Mouse (Mus musculus) kidney, adult 8-10 months (tissue): Measurements from ENCODE around the gene Thap3.

Experiments
- DNase-seq, 2 experiments: peaks; one replicate each; pipeline ENCODE4 v3.0.0; 2022

Thap3 gene

GRCm38 (mm10) chr4:151980699-151981098 lies 8.1 kb downstream of the Thap3 start:
- no peak for DNase-seq

- DNase-seq, result peak; percentile 57 to 86
Measured at GRCm38 (mm10) chr4:151977748-151978147, 11.0 kb downstream of the Thap3 start.

GRCm38 (mm10) chr4:151975441-151975840 lies 13.4 kb downstream of the Thap3 start:
- peak in 1 of 2 experiments; percentile 49 for DNase-seq

DNA sequence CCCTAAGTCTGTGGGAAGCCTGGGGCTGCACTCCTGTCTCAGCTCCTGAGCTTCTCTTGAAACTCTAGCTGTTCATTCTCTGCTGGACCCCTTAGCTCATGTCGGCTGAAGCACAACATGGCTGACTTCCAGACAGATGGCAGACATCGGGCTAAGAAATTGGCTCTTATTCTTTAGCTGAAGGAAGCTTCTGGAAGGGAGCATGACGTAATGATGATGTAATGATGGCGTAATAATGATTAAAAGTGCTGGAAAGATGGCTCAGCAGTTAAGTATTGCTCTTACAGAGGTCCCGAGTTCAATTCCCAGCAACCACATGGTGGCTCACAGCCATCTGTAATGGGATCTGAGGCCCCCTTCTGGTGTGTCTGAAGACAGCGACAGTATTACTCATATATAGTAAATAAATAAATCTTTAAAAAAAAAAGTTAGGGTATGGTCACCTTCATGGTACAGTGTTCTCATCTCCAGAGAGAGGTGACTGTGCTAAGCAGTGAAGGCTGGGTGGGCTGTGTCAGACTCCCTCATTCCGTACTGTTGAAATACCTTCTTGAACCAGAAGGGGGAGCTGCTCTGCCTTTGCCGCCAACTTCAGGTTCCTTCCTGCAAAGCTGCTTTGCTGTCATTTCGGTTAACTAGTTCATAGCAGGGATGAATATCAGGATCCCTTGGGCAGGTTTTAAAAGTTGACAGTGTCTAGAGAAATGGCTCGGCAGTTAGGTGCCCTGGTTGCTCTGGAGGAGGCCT lies 16.4 kb downstream of the Thap3 start:
- DNase-seq, result no peak

DNA sequence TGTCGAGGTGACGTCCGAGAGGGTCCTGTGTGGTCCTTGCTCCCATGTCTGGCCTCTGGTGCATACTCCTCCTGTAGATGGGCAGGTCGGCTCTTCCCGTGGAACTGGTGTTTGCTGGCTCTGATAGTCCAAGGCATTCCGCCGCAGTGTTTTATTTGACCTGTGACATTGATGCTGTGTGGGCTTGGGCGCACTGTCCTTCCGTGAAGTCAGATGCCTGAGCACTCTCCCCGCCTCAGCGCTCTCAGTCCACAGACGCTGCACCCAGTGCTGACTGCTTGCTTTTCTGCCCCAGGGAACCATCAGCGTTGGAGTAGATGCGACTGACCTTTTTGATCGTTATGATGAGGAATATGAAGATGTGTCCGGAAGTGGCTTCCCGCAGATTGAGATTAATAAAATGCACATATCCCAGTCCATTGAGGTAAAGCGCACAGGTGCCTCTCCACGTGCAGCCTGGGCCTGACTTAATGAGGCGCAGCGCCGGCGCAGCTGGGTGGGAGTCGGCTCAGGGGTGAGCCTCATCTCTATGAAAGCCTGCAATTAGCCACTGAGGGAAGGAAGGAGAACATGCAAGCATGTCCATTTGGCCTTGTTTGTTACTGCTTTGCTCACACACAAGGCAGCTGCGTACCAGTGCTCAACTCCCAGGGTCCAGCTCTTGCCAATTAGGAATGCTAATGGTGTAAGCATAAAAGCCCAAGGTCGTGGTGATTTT lies 20.4 kb downstream of the Thap3 start:
- DNase-seq, result no peak

GRCm38 (mm10) chr4:151962817-151963216 lies 26.0 kb downstream of the Thap3 start:
- no peak for DNase-seq

GRCm38 (mm10) chr4:151960513-151960854 lies 28.3 kb downstream of the Thap3 start:
- no peak for DNase-seq

DNA sequence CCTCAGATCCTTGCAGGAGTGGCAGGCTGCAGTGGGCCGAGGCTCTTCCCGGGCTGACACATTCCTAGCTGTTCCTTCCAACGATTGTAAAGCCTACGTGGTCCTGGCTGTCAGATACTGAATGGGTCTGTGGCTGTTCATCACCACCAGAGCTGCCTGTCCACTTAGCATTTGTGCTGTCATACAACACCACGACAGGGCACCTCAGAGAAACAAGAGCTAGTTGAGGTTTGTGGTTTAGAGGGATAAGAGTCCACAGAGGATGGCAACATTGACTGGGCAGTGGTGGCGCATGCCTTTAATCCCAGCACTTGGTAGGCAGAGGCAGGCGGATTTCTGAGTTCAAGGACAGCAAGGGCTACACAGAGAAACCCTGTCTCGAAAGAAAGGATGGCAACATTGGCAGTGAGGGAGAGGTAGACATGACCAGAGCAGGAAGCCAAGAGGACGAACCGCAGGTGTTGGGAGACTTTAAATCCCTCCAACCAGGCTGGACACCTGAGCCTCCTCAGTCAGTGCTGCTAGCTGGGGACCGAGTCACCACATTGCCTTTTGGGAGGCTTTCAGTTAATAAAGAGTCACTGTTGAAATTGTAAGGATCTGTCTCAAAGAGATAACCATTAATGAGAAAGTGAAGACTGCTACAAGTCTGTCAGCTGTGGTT lies 28.8 kb downstream of the Thap3 start:
- no peak for DNase-seq

DNA sequence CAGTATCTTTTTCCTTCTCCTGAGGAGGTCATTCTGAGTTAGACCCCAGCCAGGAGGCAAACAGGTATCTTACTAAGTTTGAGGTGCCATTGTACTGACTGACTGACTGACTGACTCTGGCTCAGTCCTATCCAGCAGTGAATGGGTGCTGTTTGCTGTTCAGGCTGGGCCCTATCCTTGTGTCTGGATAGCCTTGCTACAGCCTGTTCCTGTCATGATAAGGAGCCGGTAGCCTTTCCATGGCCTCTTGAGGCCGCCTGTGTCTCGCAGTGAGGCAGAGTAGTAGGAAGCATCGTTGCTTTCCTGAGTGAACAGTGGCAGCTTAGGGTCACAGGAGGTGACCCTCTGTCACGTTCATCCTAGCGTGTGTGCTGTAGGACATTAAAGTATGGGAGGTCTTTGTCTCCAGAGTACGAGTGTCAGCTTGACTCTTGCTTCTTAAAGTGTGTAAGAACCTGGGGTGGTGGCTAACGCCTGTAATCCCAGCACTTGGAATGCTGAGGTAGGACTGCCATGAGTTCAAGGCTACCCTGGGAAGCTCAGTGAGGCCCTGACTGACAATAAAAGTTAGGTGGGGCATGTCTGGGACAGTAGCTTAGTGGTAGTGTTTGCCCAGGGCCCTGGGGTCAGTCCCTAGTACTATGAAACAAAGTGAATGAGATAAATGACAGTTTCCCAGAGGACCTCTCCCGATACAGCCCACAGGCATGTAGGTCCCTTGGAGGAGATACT lies 31.0 kb downstream of the Thap3 start:
- DNase-seq, result no peak

- no peak for DNase-seq
Measured at GRCm38 (mm10) chr4:151955791-151956190, 33.0 kb downstream of the Thap3 start.

GRCm38 (mm10) chr4:151953209-151953608 lies 35.6 kb downstream of the Thap3 start:
- DNase-seq, result no peak

GRCm38 (mm10) chr4:151948497-151949471 lies 40.0 kb downstream of the Thap3 start:
- no peak for DNase-seq

DNA sequence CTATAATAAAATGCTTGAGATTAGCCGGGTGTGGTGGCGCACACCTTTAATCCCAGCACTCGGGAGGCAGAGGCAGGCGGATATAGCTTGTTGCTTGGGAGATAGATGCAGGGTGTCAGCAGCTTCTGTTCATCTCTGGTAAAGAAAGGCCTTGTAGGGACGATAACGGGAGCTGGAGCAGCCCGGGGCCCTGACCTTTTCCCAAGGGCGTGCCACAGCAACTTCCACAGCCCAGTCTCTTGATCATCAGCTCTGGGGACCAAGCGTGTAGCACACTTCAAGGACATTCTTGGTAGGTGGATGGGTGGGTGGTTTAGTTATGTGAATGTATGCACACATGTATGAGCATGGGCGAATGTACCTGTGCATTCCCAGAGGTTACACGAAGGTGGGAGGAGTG lies 42.6 kb downstream of the Thap3 start:
- DNase-seq, result no peak

DNA sequence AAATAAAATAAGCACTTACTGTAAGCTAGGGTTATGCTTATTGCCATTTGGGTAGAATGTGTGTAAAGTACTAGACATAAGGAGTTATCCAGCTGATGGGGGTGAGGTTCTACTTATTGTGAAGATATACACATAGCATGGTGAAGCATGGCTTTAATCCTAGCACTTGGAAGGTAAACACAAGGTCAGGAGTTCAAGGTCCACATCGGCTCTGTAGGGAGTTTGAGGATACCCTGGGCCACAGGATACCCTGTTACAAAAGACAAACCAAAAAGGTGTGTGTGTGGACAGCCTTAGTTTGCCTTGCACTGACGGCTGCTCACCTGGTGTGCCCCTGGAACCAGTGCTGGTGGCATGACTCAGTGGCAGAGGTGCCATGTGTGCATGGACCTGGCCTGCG lies 50.7 kb downstream of the Thap3 start:
- no peak for DNase-seq

DNA sequence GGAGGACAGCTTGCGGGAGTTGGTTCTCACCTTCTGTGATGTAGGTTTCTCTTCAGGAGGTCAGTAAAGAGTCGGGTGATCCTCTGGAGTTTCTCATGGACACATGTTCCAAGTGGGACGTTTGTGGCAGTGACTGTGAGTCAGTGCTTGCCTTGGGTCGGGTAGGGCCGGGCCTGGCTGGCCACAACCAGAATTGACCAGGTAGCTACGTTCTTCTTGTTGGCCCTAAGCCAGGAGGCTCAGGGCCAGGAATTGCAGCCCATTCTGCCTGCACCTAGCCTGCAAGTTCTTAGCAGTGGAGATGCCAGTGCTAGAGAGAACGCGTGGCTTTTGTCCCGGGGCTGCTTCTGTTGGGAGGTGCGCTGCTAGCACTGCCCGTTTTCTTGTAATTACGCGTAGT lies 51.4 kb downstream of the Thap3 start:
- peak; percentile 86 to 87 for DNase-seq

DNA sequence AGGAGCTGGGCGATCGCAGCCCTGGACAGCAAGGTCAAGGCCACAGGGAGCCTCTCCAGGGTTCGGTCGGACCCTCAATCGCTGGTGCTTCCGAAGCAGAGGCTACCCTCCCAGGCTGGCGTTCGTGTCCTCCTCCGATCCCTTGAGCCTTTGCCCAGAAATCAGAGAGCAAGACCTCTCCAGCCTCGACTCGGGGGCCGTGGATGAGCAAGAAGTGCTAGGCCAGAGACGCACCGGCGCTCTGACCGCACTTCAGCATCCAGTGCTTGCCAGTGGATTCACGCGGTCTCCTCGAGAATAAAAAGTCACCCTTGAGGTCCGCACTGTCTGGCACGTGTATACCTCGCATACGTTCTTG lies 54.6 kb downstream of the Thap3 start:
- DNase-seq, result no peak

GRCm38 (mm10) chr4:151933505-151934214 lies 55.1 kb downstream of the Thap3 start, which contains the start of gene Dnajc11:
Gene Dnajc11, plus strand, starts transcription at chr4:151933691.
- peak; percentile 88 to 89 for DNase-seq
